Mouse (Mus musculus): ENCODE data around the gene Evc2. TPM values are rescaled to one million over a fixed set of nuclear protein-coding genes. Genes with fewer than 3 reads are reported as not detected.
A peak's percentile ranks its signal among the peaks of the same experiment; 100 is the strongest.

Gene Evc2
- 4.7 and 4.9 TPM in 2 replicates for polyA plus RNA-seq (2015; fragmentation: Nextera tagmentation; extraction: Ambion mirVana)

DNA sequence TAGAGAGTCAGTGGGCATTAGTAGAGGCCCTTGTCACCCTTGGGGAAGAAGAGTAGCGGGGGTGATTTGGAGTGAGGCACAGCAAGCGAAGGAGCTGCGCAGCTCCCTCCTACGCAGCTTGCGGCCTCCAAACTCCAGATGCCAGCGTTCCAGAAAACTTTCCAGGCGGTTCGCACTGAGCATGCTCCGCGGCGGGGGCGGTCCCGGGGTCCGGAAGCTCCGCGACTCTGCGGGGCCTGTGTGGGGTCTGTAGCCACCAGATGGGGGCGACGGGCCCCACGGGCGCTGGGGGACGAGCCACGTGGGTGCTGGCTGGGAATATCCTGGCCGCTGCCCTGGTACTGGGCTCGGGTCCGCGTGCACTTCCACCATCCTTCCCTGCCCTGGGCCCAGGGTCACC, at the start of gene Evc2:
Evc2 (plus strand) TSS at position 212 of the 400 bp plus-strand sequence.
- ATAC-seq, result peak; percentile 77
- DNase-seq (ENCODE audit: low spot score), result peak; percentile 62
- peaks cover 16% of the 10 kb centered on the region for H3K4me1 ChIP-seq (ENCODE audit: insufficient read depth, low read depth, low read length)
- WGBS, result 0% methylated on average over 27 of the region's 27 CpGs
- no peak within 1 kb of the TSS for H3K27ac ChIP-seq (ENCODE audit: low read length)
- H3K9me3 ChIP-seq (ENCODE audit: low read length), result no peaks in the 10 kb centered on the region
- no peaks in the 10 kb centered on the region for H3K36me3 ChIP-seq (ENCODE audit: insufficient read depth, low read length)
- no peaks in the 10 kb centered on the region for H3K27me3 ChIP-seq (replicated peaks; ENCODE audit: insufficient read depth, low read length)
- peak within 1 kb of the TSS; percentile 46 for H3K4me3 ChIP-seq (ENCODE audit: low read depth, low read length)
- TF ChIP-seq CTCF (IDR thresholded peaks at IDR 0.05) (peak; percentile 41), EP300 (IDR thresholded peaks at IDR 0.05) (no peak)
- peak within 1 kb of the TSS; percentile 50 for H3K9ac ChIP-seq (replicated peaks; ENCODE audit: low read depth)
- H3K4me2 ChIP-seq (replicated peaks; ENCODE audit: low read depth, low read length), result peak within 1 kb of the TSS; percentile 71

DNA sequence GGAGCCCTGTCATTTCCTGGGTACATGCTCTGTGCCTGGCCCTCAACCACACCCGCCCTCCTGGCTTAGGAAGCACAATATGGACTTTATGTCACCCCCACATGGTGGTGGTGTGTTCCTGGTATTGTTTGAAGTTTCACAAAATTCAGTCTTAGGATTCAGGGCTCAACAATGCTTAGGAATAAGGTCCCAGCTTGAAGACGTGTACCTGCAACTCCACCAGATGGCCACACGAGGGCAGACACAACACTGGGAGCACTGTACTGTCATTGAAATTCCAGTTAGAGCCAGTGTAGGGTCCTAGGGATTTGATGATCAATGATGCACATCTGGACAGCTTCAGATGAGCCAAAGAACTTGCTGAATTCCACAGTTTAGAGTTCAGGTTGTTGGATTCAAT, 49.1 kb upstream of the Evc2 start:
- ATAC-seq, result no peak
- TF ChIP-seq CTCF (IDR thresholded peaks at IDR 0.05), result peak; percentile 80
- TF ChIP-seq EP300 (IDR thresholded peaks at IDR 0.05), result no peak
- 19% methylated on average over 3 of the region's 3 CpGs for WGBS

DNA sequence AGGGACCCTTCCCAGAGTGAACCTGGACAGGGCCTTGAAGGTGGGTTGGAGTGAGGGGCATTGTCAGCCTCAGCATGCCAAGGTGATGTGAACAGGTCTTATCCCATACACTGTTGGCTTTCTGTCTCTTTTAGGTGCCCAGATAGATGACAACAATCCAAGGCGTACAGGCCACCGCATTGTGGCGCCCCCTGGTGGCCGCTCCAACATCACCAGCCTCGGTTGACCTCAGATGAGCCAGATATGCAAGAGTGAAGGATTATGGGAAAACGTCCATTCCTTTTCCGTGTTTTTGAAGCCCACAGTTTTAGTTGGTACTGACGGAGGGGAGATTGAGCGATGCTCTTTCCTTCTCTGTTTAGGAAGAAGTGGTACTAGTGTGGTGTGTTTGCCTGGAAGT, 47.3 kb upstream of the Evc2 start:
- H3K9me3 ChIP-seq (ENCODE audit: low read length), result no peaks in the 10 kb centered on the region
- H3K4me3 ChIP-seq (ENCODE audit: low read depth, low read length), result no peak overlapping the region
- no peak for DNase-seq (ENCODE audit: low spot score)
- no peaks in the 10 kb centered on the region for H3K27me3 ChIP-seq (replicated peaks; ENCODE audit: insufficient read depth, low read length)
- H3K4me1 ChIP-seq (ENCODE audit: insufficient read depth, low read depth, low read length), result no peaks in the 10 kb centered on the region
- H3K4me2 ChIP-seq (replicated peaks; ENCODE audit: low read depth, low read length), result no peak overlapping the region
- TF ChIP-seq CTCF (IDR thresholded peaks at IDR 0.05) (peak; percentile 63), EP300 (IDR thresholded peaks at IDR 0.05) (no peak)
- no peak overlapping the region for H3K27ac ChIP-seq (ENCODE audit: low read length)
- 65% methylated on average over 9 of the region's 9 CpGs for WGBS
- H3K36me3 ChIP-seq (ENCODE audit: insufficient read depth, low read length), result no peaks in the 10 kb centered on the region
- ATAC-seq, result no peak
- no peak overlapping the region for H3K9ac ChIP-seq (replicated peaks; ENCODE audit: low read depth)

More for the DNA sequence above, 49.1 kb upstream of the Evc2 start:
- no peak overlapping the region for H3K9ac ChIP-seq (replicated peaks; ENCODE audit: low read depth)
- no peaks in the 10 kb centered on the region for H3K36me3 ChIP-seq (ENCODE audit: insufficient read depth, low read length)
- H3K27ac ChIP-seq (ENCODE audit: low read length), result no peak overlapping the region
- no peak overlapping the region for H3K4me3 ChIP-seq (ENCODE audit: low read depth, low read length)
- no peaks in the 10 kb centered on the region for H3K4me1 ChIP-seq (ENCODE audit: insufficient read depth, low read depth, low read length)
- peak; percentile 51 for DNase-seq (ENCODE audit: low spot score)
- no peaks in the 10 kb centered on the region for H3K9me3 ChIP-seq (ENCODE audit: low read length)
- no peak overlapping the region for H3K4me2 ChIP-seq (replicated peaks; ENCODE audit: low read depth, low read length)
- no peaks in the 10 kb centered on the region for H3K27me3 ChIP-seq (replicated peaks; ENCODE audit: insufficient read depth, low read length)

DNA sequence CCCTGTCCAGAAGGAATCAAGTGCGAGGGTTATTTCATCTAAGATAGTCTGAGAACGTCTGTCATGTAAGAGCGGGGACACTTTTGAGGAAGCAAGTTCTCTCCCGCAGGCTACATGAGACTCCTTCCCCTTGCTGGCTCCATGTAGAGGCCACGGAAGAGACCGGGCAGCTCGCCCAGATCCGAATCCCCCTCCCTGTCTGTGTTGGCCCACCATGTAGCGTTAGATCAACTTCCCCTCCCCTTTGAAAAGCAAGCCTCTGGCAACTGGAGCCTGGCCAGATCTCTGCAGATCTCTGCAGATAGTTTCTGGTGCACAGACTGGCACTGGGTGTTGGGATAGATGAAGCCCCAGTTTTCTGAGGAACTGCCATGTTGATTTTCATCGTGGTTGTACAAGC, 41.6 kb upstream of the Evc2 start:
- H3K27ac ChIP-seq (ENCODE audit: low read length), result no peak overlapping the region
- WGBS, result 43% methylated on average over 10 of the region's 10 CpGs

DNA sequence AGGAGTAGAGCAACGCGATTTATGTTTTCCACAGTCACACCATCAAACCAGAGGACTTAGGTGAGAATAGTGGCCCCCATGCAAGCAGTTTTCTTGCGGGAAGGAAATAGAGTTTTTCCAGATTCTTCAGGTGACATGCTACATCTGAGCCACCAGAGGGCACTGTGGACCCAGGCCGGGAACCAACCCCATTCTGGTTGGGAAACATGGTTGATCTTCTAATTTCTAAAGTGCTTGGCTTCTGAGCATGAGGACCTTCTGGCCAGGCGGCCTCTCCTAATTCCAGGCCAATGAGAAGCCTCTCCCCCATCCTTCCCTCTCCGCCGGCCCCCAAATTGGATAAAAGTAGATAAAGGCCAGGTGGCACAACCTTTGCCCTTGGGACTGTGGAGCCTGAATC, 39.9 kb upstream of the Evc2 start:
- Histone ChIP-seq H3K4me3 (ENCODE audit: low read depth, low read length) (no peak overlapping the region), H3K27ac (ENCODE audit: low read length) (no peak overlapping the region), H3K36me3 (ENCODE audit: insufficient read depth, low read length) (no peaks in the 10 kb centered on the region), H3K9me3 (ENCODE audit: low read length) (no peaks in the 10 kb centered on the region), H3K9ac (replicated peaks; ENCODE audit: low read depth) (no peak overlapping the region), H3K4me2 (replicated peaks; ENCODE audit: low read depth, low read length) (no peak overlapping the region), H3K27me3 (replicated peaks; ENCODE audit: insufficient read depth, low read length) (no peaks in the 10 kb centered on the region), H3K4me1 (ENCODE audit: insufficient read depth, low read depth, low read length) (no peaks in the 10 kb centered on the region)
- 20% methylated on average over 7 of the region's 7 CpGs for WGBS
- DNase-seq (ENCODE audit: low spot score) (peak; percentile 68), ATAC-seq (no peak)
- TF ChIP-seq CTCF (IDR thresholded peaks at IDR 0.05), result peak; percentile 86
- no peak for TF ChIP-seq EP300 (IDR thresholded peaks at IDR 0.05)

More for the DNA sequence above, 41.6 kb upstream of the Evc2 start:
- no peak overlapping the region for H3K9ac ChIP-seq (replicated peaks; ENCODE audit: low read depth)
- peak; percentile 8 for DNase-seq (ENCODE audit: low spot score)
- no peaks in the 10 kb centered on the region for H3K4me1 ChIP-seq (ENCODE audit: insufficient read depth, low read depth, low read length)
- no peaks in the 10 kb centered on the region for H3K9me3 ChIP-seq (ENCODE audit: low read length)
- H3K27me3 ChIP-seq (replicated peaks; ENCODE audit: insufficient read depth, low read length), result no peaks in the 10 kb centered on the region
- H3K4me3 ChIP-seq (ENCODE audit: low read depth, low read length), result no peak overlapping the region
- no peak overlapping the region for H3K4me2 ChIP-seq (replicated peaks; ENCODE audit: low read depth, low read length)
- ATAC-seq, result no peak
- H3K36me3 ChIP-seq (ENCODE audit: insufficient read depth, low read length), result no peaks in the 10 kb centered on the region
- TF ChIP-seq CTCF (IDR thresholded peaks at IDR 0.05) (no peak), EP300 (IDR thresholded peaks at IDR 0.05) (no peak)

DNA sequence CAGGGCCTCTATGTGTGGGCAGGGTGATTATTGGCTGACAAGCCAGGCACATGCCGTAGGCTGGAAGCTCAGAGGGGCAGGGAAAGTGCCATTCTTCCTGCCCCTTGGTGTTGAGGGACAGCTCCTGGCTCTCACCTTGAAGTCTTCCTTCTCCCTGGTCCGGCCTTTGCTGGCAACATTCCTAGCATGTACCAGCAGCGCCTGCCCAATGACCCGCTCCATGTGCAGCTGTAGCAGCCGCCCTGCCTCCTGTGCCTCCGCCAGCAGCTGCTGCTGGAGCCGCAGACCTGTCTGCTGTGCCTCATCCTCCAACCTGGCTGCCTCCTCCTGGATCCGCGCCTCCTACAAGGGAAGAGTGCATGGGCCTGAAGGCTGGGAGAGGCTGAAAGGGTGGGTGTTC, 28.3 kb upstream of the Evc2 start:
- no peak overlapping the region for H3K9ac ChIP-seq (replicated peaks; ENCODE audit: low read depth)
- H3K27me3 ChIP-seq (replicated peaks; ENCODE audit: insufficient read depth, low read length), result no peaks in the 10 kb centered on the region
- ATAC-seq (no peak), DNase-seq (ENCODE audit: low spot score) (no peak)
- H3K27ac ChIP-seq (ENCODE audit: low read length), result no peak overlapping the region
- H3K9me3 ChIP-seq (ENCODE audit: low read length), result no peaks in the 10 kb centered on the region
- no peaks in the 10 kb centered on the region for H3K36me3 ChIP-seq (ENCODE audit: insufficient read depth, low read length)
- H3K4me2 ChIP-seq (replicated peaks; ENCODE audit: low read depth, low read length), result no peak overlapping the region
- no peak for TF ChIP-seq CTCF (IDR thresholded peaks at IDR 0.05)
- no peak for TF ChIP-seq EP300 (IDR thresholded peaks at IDR 0.05)
- no peak overlapping the region for H3K4me3 ChIP-seq (ENCODE audit: low read depth, low read length)
- WGBS, result 80% methylated on average over 9 of the region's 9 CpGs
- no peaks in the 10 kb centered on the region for H3K4me1 ChIP-seq (ENCODE audit: insufficient read depth, low read depth, low read length)
